Mouse (Mus musculus): ENCODE results near the gene Txk. TPM values are rescaled to one million over a fixed set of nuclear protein-coding genes. Genes with fewer than 3 reads are reported as not detected.

Gene Txk
- total RNA-seq, 2 experiments from 2014 or later = 0.18 to 0.25 TPM

Other genes starting within 250 kb of the Txk start
- 1 to 10 TPM; 1.5 to 2.0 TPM for gene Corin, start 248.3 kb downstream of the Txk start, total RNA-seq (2021)
- gene Nfxl1, start 193.1 kb downstream of the Txk start, total RNA-seq (2021) = 10 to 100 TPM; 13.7 to 15.7 TPM
- gene Zar1, start 171.5 kb downstream of the Txk start, total RNA-seq (2021) = not detected
- gene Gm5868, start 165.2 kb downstream of the Txk start, total RNA-seq (2021) = not detected
- not detected for gene Cnga1, start 108.5 kb downstream of the Txk start, total RNA-seq (2021)
- under 1 TPM; 0.78 to 0.81 TPM for gene Nipal1, start 105.0 kb downstream of the Txk start, total RNA-seq (2021)
- gene Tec, start 115.7 kb upstream of the Txk start, total RNA-seq (2021) = 1 to 10 TPM; 4.0 to 5.4 TPM
- 10 to 100 TPM; 82.8 to 90.0 TPM for gene Slain2, start 161.5 kb upstream of the Txk start, total RNA-seq (2021)
- gene Gm10135, start 221.9 kb upstream of the Txk start, total RNA-seq (2021) = not detected

Data from gastrocnemius, postnatal 4 days (tissue).